Mouse (Mus musculus) midbrain, postnatal 0 days (tissue): ENCODE results near the gene Kri1. TPM values are rescaled to one million over a fixed set of nuclear protein-coding genes. Genes with fewer than 3 reads are reported as not detected.

ENCODE experiments used
- ATAC-seq: fragments of 200-750 bp; cut with Nextera tagmentation; 2 replicates; pipeline ENCODE4 v1.8.0; 2017; ENCODE audit warnings: moderate number of reproducible peaks, mild to moderate bottlenecking, moderate TSS enrichment, moderate library complexity; ENCODE audit not compliant: low FRiP score
- DNase-seq: peaks from one replicate; pipeline ENCODE4 v3.0.0-alpha.2; 2015; ENCODE audit warnings: low spot score
- H3K27ac ChIP-seq: fragments of 300-500 bp; sonication (generic); 2 replicates; pipeline ENCODE4 v1.5.1; 2014; ENCODE audit warnings: low read depth, mild to moderate bottlenecking, low read length, mixed read lengths
- H3K27me3 ChIP-seq: fragments of 300-500 bp; sonication (generic); 2 replicates; pipeline ENCODE4 v1.6.1; 2014; ENCODE audit warnings: low read length, control low read depth, mixed read lengths; ENCODE audit not compliant: insufficient read depth
- H3K36me3 ChIP-seq: fragments of 300-500 bp; sonication (generic); 2 replicates; pipeline ENCODE4 v1.6.1; 2014; ENCODE audit warnings: low read length, control low read depth, mixed read lengths; ENCODE audit not compliant: insufficient read depth
- H3K4me1 ChIP-seq: fragments of 300-500 bp; sonication (generic); 2 replicates; pipeline ENCODE4 v1.6.1; 2014; ENCODE audit warnings: mild to moderate bottlenecking, control low read depth, antibody characterized with exemption, low read length, mixed read lengths; ENCODE audit not compliant: insufficient read depth
- H3K4me2 ChIP-seq: fragments of 300-500 bp; sonication (generic); 2 replicates; pipeline ENCODE4 v1.6.1; 2014; ENCODE audit warnings: low read depth, mild to moderate bottlenecking, low read length, mixed read lengths; ENCODE audit not compliant: poor library complexity, severe bottlenecking
- H3K4me3 ChIP-seq: fragments of 300-500 bp; sonication (generic); 2 replicates; pipeline ENCODE4 v1.5.1; 2014; ENCODE audit warnings: low read depth, mild to moderate bottlenecking, low read length, moderate library complexity
- H3K9ac ChIP-seq: fragments of 300-500 bp; sonication (generic); replicated peaks from 2 replicates; pipeline ENCODE4 v1.6.1; 2014; ENCODE audit warnings: mild to moderate bottlenecking, low read length, moderate library complexity, mixed read lengths; ENCODE audit not compliant: poor library complexity, severe bottlenecking
- H3K9me3 ChIP-seq: fragments of 300-500 bp; sonication (generic); 2 replicates; pipeline ENCODE4 v1.6.1; 2016; ENCODE audit warnings: low read length, control low read depth
- CTCF ChIP-seq: IDR thresholded peaks from 2 replicates; pipeline ENCODE4 v1.5.1; 2016; ENCODE audit warnings: antibody characterized with exemption, mild to moderate bottlenecking
- WGBS: fragments of 180-500 bp; shearing (Covaris S2); extraction: QIAGEN DNeasy Blood & Tissue Kit; methylation state at CpG from one replicate; pipeline ENCODE4 v1.1.7; 2014; 5-methylcytosine and 5-hydroxymethylcytosine counted together
- polyA plus RNA-seq: library from polyadenylated mRNA; unstranded; fragments of >200 nt; fragmentation: Nextera tagmentation; extraction: Ambion mirVana; gene quantifications from 2 replicates; pipeline ENCODE4 v1.2.1, GENCODE M21; 2015
- total RNA-seq: library from RNA; depleted of rRNA; stranded (reverse); fragments of >200 nt; gene quantifications from 2 replicates; pipeline ENCODE4 v1.2.3, GENCODE M21; 2014

Kri1 gene
- total and polyA plus RNA-seq, 2 experiments from 2014 or later, result 11.7 to 25.9 TPM

- 21% methylated on average over 9 of the region's 9 CpGs for WGBS
- no peak overlapping the region for H3K27ac ChIP-seq
Measured at GRCm38 (mm10) chr9:21332161-21333061, 44.6 kb upstream of the Kri1 start.

GRCm38 (mm10) chr9:21331365-21332140, 43.8 kb upstream of the Kri1 start:
- TF ChIP-seq CTCF, result no peak
- no peaks in the 10 kb centered on the region for H3K9me3 ChIP-seq
- WGBS, result 86% methylated on average over 12 of the region's 12 CpGs
- H3K4me1 ChIP-seq, result no peaks in the 10 kb centered on the region
- H3K4me3 ChIP-seq, result no peak overlapping the region
- ATAC-seq, result no peak
- H3K36me3 ChIP-seq, result no peaks in the 10 kb centered on the region
- H3K27ac ChIP-seq, result no peak overlapping the region
- H3K27me3 ChIP-seq, result no peaks in the 10 kb centered on the region
- no peak overlapping the region for H3K9ac ChIP-seq
- DNase-seq, result no peak
- H3K4me2 ChIP-seq, result no peak overlapping the region

More at GRCm38 (mm10) chr9:21332161-21333061, 44.6 kb upstream of the Kri1 start:
- H3K36me3 ChIP-seq, result no peaks in the 10 kb centered on the region
- DNase-seq (no peak), ATAC-seq (no peak)
- no peaks in the 10 kb centered on the region for H3K27me3 ChIP-seq
- H3K4me3 ChIP-seq, result no peak overlapping the region
- no peak for TF ChIP-seq CTCF
- H3K4me1 ChIP-seq, result no peaks in the 10 kb centered on the region
- no peak overlapping the region for H3K9ac ChIP-seq
- H3K9me3 ChIP-seq, result no peaks in the 10 kb centered on the region
- no peak overlapping the region for H3K4me2 ChIP-seq

- DNase-seq (no peak), ATAC-seq (no peak)
- no peaks in the 10 kb centered on the region for H3K9me3 ChIP-seq
- H3K4me2 ChIP-seq, result no peak overlapping the region
- whole genome bisulfite sequencing, result 90% methylated on average over 10 of the region's 10 CpGs
- no peak for TF ChIP-seq CTCF
- no peaks in the 10 kb centered on the region for H3K4me1 ChIP-seq
- no peak overlapping the region for H3K27ac ChIP-seq
- H3K9ac ChIP-seq, result no peak overlapping the region
- no peak overlapping the region for H3K4me3 ChIP-seq
- H3K36me3 ChIP-seq, result no peaks in the 10 kb centered on the region
- no peaks in the 10 kb centered on the region for H3K27me3 ChIP-seq
Measured at GRCm38 (mm10) chr9:21329699-21330289, 42.0 kb upstream of the Kri1 start.

- no peaks in the 10 kb centered on the region for H3K9me3 ChIP-seq
- no peaks in the 10 kb centered on the region for H3K4me1 ChIP-seq
- H3K27ac ChIP-seq, result no peak overlapping the region
- DNase-seq (no peak), ATAC-seq (no peak)
- no peak overlapping the region for H3K4me3 ChIP-seq
- H3K4me2 ChIP-seq, result no peak overlapping the region
- H3K27me3 ChIP-seq, result no peaks in the 10 kb centered on the region
- no peaks in the 10 kb centered on the region for H3K36me3 ChIP-seq
- no peak overlapping the region for H3K9ac ChIP-seq
- 69% methylated on average over 3 of the region's 5 CpGs for WGBS
- TF ChIP-seq CTCF, result no peak
Measured at GRCm38 (mm10) chr9:21329041-21329440, 41.3 kb upstream of the Kri1 start.

GRCm38 (mm10) chr9:21328041-21328440, 40.3 kb upstream of the Kri1 start:
- Histone ChIP-seq H3K4me1 (no peaks in the 10 kb centered on the region), H3K4me2 (no peak overlapping the region), H3K4me3 (no peak overlapping the region), H3K9me3 (no peaks in the 10 kb centered on the region), H3K27ac (no peak overlapping the region), H3K36me3 (no peaks in the 10 kb centered on the region), H3K27me3 (no peaks in the 10 kb centered on the region), H3K9ac (no peak overlapping the region)
- DNase-seq (no peak), ATAC-seq (no peak)
- 81% methylated on average over 3 of the region's 3 CpGs for WGBS
- no peak for TF ChIP-seq CTCF
